Mouse (Mus musculus): Measurements from ENCODE around the gene Pdha2. TPM values are rescaled to one million over a fixed set of nuclear protein-coding genes. Genes with fewer than 3 reads are reported as not detected.

Pdha2 gene
- polyA plus RNA-seq, 1 experiment from 2014 or later, result not detected

GRCm38 (mm10) chr3:141197308-141197861 lies 14.8 kb downstream of the Pdha2 start:
- 81% methylated on average over 4 of the region's 4 CpGs for WGBS
- ATAC-seq, result no peak
- H3K27ac ChIP-seq, result no peak overlapping the region
- no peak overlapping the region for H3K4me3 ChIP-seq (replicated peaks)
- no peaks in the 10 kb centered on the region for H3K36me3 ChIP-seq
- H3K9ac ChIP-seq, result no peak overlapping the region
- H3K4me2 ChIP-seq (replicated peaks), result no peak overlapping the region
- no peaks in the 10 kb centered on the region for H3K9me3 ChIP-seq
- H3K4me1 ChIP-seq (replicated peaks), result no peaks in the 10 kb centered on the region
- H3K27me3 ChIP-seq (replicated peaks), result no peaks in the 10 kb centered on the region

DNA sequence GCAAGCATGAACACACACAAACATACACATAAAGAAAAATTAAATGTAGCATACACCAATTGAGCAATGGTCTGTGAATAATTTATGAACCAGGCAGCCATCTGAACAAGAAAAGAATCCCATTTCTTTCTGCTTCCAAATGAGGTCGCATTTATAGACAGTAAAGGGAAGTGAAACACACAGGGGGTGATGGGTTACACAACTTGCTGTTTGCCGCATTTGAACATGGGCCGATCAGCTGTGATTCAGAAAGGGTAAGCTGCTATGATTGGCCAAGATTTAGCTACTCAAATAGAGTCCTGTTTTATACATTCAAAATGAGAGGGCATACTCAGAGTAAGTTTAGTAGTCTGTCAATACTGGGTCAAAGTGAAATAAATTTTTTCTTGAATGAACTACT lies 20.5 kb downstream of the Pdha2 start:
- H3K4me2 ChIP-seq (replicated peaks), result no peak overlapping the region
- H3K27ac ChIP-seq, result no peak overlapping the region
- H3K4me3 ChIP-seq (replicated peaks), result no peak overlapping the region
- no peaks in the 10 kb centered on the region for H3K4me1 ChIP-seq (replicated peaks)
- no peak for ATAC-seq
- H3K9ac ChIP-seq, result no peak overlapping the region
- no peaks in the 10 kb centered on the region for H3K27me3 ChIP-seq (replicated peaks)
- no peaks in the 10 kb centered on the region for H3K9me3 ChIP-seq
- WGBS, result 84% methylated on average over 3 of the region's 3 CpGs
- H3K36me3 ChIP-seq, result no peaks in the 10 kb centered on the region

DNA sequence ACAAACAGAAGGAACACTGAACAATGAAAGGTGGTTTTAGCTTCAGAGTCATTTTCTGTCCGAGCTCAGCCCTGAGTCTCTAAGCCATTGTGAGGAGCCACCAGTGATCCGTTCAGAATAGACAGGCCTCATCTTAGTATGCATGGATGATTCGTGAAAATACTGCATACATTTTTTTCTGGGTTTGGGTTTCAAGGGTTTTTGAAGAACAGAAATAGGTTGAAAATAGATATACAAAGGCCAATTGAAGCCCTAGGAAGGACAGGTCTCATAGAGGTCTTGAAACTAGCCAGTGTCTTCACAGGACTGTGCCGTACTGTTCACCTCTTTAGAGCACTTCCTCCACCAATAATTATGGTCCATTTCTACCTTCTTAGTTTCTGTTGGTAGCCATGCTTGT lies 21.7 kb downstream of the Pdha2 start:
- no peaks in the 10 kb centered on the region for H3K27me3 ChIP-seq (replicated peaks)
- no peak for ATAC-seq
- no peaks in the 10 kb centered on the region for H3K9me3 ChIP-seq
- 87% methylated on average over 4 of the region's 4 CpGs for WGBS
- H3K36me3 ChIP-seq, result no peaks in the 10 kb centered on the region
- H3K4me2 ChIP-seq (replicated peaks), result no peak overlapping the region
- H3K4me1 ChIP-seq (replicated peaks), result no peaks in the 10 kb centered on the region
- H3K27ac ChIP-seq, result no peak overlapping the region
- H3K9ac ChIP-seq, result no peak overlapping the region
- H3K4me3 ChIP-seq (replicated peaks), result no peak overlapping the region

- H3K9me3 ChIP-seq, result no peaks in the 10 kb centered on the region
- ATAC-seq, result no peak
These were observed 51.2 kb downstream of the Pdha2 start for GRCm38 (mm10) chr3:141160986-141161385.

More at GRCm38 (mm10) chr3:141160986-141161385, 51.2 kb downstream of the Pdha2 start:
- Histone ChIP-seq H3K27ac (no peak overlapping the region), H3K9ac (no peak overlapping the region), H3K27me3 (replicated peaks) (no peaks in the 10 kb centered on the region), H3K36me3 (no peaks in the 10 kb centered on the region), H3K4me3 (replicated peaks) (no peak overlapping the region), H3K4me2 (replicated peaks) (no peak overlapping the region), H3K4me1 (replicated peaks) (no peaks in the 10 kb centered on the region)
